Mouse (Mus musculus) spleen, adult 2 months (tissue): Measurements from ENCODE around the gene Cat. TPM values are rescaled to one million over a fixed set of nuclear protein-coding genes. Genes with fewer than 3 reads are reported as not detected.

ENCODE experiments used
- DNase-seq, 2 experiments: peaks; one replicate each; pipeline versions ENCODE4 v3.0.0 to v3.0.0-alpha.2; 2012 to 2021; ENCODE audit warnings: low spot score in 2 of 2, low read depth in 1 of 2
- H3K27ac ChIP-seq: fragments of 200-500 bp; 2 replicates; pipeline ENCODE4 v1.5.1; 2012; ENCODE audit warnings: low read length, inconsistent platforms; ENCODE audit not compliant: insufficient read depth
- H3K27me3 ChIP-seq: fragments of 200-500 bp; 2 replicates; pipeline ENCODE4 v1.6.1; 2012; ENCODE audit warnings: mild to moderate bottlenecking, moderate library complexity, low read length, inconsistent platforms; ENCODE audit not compliant: control insufficient read depth, insufficient read depth
- H3K36me3 ChIP-seq: fragments of 200-500 bp; 2 replicates; pipeline ENCODE4 v1.6.1; 2012; ENCODE audit warnings: mild to moderate bottlenecking, low read length, inconsistent platforms; ENCODE audit not compliant: control insufficient read depth, insufficient read depth
- H3K4me1 ChIP-seq: fragments of 200-500 bp; 2 replicates; pipeline ENCODE4 v1.6.1; 2011; ENCODE audit warnings: inconsistent platforms; ENCODE audit not compliant: control insufficient read depth, insufficient read depth, insufficient read length
- H3K4me3 ChIP-seq: fragments of 200-500 bp; 2 replicates; pipeline ENCODE4 v1.5.1; 2011; ENCODE audit warnings: mild to moderate bottlenecking, inconsistent platforms; ENCODE audit not compliant: insufficient read depth, insufficient read length; ENCODE audit errors: extremely low read depth
- CTCF ChIP-seq: fragments of 200-500 bp; IDR thresholded peaks from 2 replicates; pipeline ENCODE4 v1.5.1; 2011; ENCODE audit warnings: mild to moderate bottlenecking, inconsistent platforms; ENCODE audit not compliant: insufficient read depth, insufficient read length, insufficient replicate concordance; ENCODE audit errors: extremely low read depth
- POLR2A ChIP-seq: fragments of 200-500 bp; IDR thresholded peaks from 2 replicates; pipeline ENCODE4 v1.6.1; 2011; ENCODE audit warnings: low read depth, low read length, inconsistent platforms
- WGBS: fragments of 180-500 bp; shearing (Covaris S2); methylation state at CpG from one replicate; pipeline ENCODE4 v1.1.7; 2018; 5-methylcytosine and 5-hydroxymethylcytosine counted together
- polyA plus RNA-seq: library from polyadenylated mRNA; depleted of rRNA; stranded (reverse); fragments of >200 nt; gene quantifications from 2 replicates; pipeline ENCODE4 v1.2.3, GENCODE M21; 2012

Cat gene
- polyA plus RNA-seq, 1 experiment: 62.9 TPM

DNA sequence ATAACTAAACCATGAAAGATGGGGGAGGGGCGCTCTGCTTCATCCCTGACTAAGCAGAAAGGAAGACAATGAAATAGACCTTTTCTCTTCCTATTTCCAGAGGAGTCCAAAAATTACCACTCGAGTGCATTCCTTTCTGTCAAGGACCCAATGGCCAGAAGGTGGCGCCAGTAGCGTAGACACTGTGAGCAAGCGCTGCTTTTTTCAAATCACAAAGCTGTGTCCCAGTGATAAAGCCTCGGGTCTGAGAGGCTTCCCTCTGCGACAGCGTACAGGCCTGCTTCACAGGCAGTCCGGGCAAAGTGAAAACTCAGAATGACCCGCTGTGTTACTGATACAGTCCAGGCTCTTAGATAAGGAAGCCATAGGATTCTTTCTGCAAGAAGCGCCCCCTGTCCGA lies 45.2 kb downstream of the Cat start:
- no peaks in the 10 kb centered on the region for H3K27me3 ChIP-seq
- WGBS: 13% methylated on average over 12 of the region's 12 CpGs
- no peaks in the 10 kb centered on the region for H3K4me1 ChIP-seq
- no peak overlapping the region for H3K27ac ChIP-seq
- DNase-seq: peak; percentile 22 to 57
- TF ChIP-seq CTCF (peak; percentile 59; the same call in 1 of the 2 replicates), POLR2A (no peak)
- H3K4me3 ChIP-seq: no peak overlapping the region
- no peaks in the 10 kb centered on the region for H3K36me3 ChIP-seq

DNA sequence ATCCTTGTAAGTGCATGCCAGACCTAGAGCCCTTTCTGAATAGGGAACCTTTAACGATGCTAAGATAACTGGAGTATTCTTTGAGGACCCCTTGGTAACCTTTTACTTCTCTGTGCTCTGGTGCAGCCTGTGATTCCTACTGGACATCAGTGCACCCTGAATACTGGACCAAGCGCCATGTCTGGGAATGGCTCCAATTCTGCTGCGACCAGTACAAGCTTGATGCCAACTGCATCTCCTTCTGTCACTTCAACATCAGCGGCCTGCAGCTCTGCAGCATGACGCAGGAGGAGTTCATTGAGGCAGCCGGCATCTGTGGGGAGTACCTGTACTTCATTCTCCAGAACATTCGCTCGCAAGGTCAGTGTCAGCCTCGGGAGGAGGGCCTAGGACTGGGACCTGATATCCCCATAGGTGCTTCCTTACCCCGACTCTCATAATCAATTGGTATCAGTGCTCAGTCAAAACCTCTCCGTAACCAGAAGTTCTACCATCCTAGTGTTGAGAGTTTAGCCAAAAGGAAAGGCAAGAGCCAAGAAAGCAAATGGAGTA lies 45.8 kb downstream of the Cat start:
- DNase-seq: no peak
- WGBS: 88% methylated on average over 11 of the region's 11 CpGs
- no peak for TF ChIP-seq POLR2A
- TF ChIP-seq CTCF: no peak
- no peak overlapping the region for H3K27ac ChIP-seq
- no peaks in the 10 kb centered on the region for H3K4me1 ChIP-seq
- H3K36me3 ChIP-seq: no peaks in the 10 kb centered on the region
- H3K4me3 ChIP-seq: no peak overlapping the region
- H3K27me3 ChIP-seq: no peaks in the 10 kb centered on the region

DNA sequence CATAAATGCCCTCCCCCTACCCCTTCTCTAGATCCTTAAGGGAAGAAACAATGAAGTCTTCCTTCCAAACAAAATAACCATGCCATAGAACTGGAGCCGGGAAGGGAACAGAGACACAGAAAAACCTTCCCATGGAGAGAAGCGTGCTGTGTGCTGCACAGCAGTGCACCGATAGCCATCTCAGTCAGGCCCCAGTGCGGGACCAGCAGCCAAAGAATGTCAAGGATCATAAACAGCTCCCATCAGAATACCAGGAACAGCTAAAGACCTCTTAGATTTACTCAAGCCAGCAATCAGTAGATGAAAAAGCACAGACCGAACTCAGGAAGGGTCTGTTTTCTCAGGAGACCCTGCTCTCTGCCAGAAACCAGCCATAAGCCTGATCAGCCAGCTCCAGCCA lies 48.4 kb downstream of the Cat start:
- H3K27me3 ChIP-seq: no peaks in the 10 kb centered on the region
- no peaks in the 10 kb centered on the region for H3K36me3 ChIP-seq
- H3K4me3 ChIP-seq: no peak overlapping the region
- 85% methylated on average over 5 of the region's 5 CpGs for WGBS
- no peak for TF ChIP-seq POLR2A
- TF ChIP-seq CTCF: no peak
- no peaks in the 10 kb centered on the region for H3K4me1 ChIP-seq
- no peak for DNase-seq
- H3K27ac ChIP-seq: no peak overlapping the region

GRCm38 (mm10) chr2:103435110-103435509 lies 49.9 kb downstream of the Cat start:
- DNase-seq: no peak
- H3K27me3 ChIP-seq: no peaks in the 10 kb centered on the region
- no peaks in the 10 kb centered on the region for H3K36me3 ChIP-seq
- H3K4me1 ChIP-seq: no peaks in the 10 kb centered on the region
- no peak overlapping the region for H3K4me3 ChIP-seq
- WGBS: 77% methylated on average over 2 of the region's 2 CpGs
- no peak overlapping the region for H3K27ac ChIP-seq
- TF ChIP-seq CTCF: no peak
- TF ChIP-seq POLR2A: no peak

GRCm38 (mm10) chr2:103432695-103433275 lies 52.2 kb downstream of the Cat start:
- H3K27me3 ChIP-seq: no peaks in the 10 kb centered on the region
- TF ChIP-seq CTCF (no peak), POLR2A (no peak)
- no peak overlapping the region for H3K4me3 ChIP-seq
- 62% methylated on average over 8 of the region's 8 CpGs for WGBS
- no peaks in the 10 kb centered on the region for H3K4me1 ChIP-seq
- H3K27ac ChIP-seq: no peak overlapping the region
- no peaks in the 10 kb centered on the region for H3K36me3 ChIP-seq
- DNase-seq: no peak

- H3K4me1 ChIP-seq: no peaks in the 10 kb centered on the region
- H3K27me3 ChIP-seq: no peaks in the 10 kb centered on the region
- 36% methylated on average over 1 of the region's 1 CpGs for WGBS
- no peak overlapping the region for H3K27ac ChIP-seq
- no peak overlapping the region for H3K4me3 ChIP-seq
- no peaks in the 10 kb centered on the region for H3K36me3 ChIP-seq
- DNase-seq: no peak
- TF ChIP-seq CTCF (no peak), POLR2A (no peak)
Observed at GRCm38 (mm10) chr2:103430712-103431111, 54.2 kb downstream of the Cat start.

DNA sequence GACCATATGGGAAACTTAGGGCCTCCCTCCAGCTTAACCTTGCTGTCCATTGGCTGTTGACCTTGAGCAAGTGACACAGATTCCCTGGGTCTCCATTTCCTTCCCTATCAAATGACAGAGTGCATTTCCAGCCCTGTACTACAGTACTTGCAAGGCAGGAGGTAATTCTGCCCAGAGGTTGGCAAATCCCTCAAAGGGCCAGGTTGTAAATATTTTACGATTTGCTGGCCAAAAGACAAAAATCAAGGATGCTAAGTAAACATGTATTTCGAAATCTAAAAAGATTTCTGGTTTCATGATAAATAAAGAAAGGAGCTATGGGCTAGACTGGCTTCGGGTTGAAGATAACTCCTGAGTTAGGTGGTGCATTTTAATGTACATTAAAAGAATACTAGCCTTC lies 56.6 kb downstream of the Cat start:
- WGBS: 87% methylated on average over 3 of the region's 3 CpGs
- no peak overlapping the region for H3K27ac ChIP-seq
- no peak overlapping the region for H3K4me3 ChIP-seq

More for the DNA sequence above, 56.6 kb downstream of the Cat start:
- no peak for TF ChIP-seq CTCF
- DNase-seq: no peak
- no peaks in the 10 kb centered on the region for H3K27me3 ChIP-seq
- no peaks in the 10 kb centered on the region for H3K36me3 ChIP-seq
- no peaks in the 10 kb centered on the region for H3K4me1 ChIP-seq
